Mouse (Mus musculus) cerebellum, postnatal 4 days (tissue): ENCODE measurements around the gene Tmem164.

Source experiments
- DNase-seq, 2 experiments: peaks; one replicate each; pipeline ENCODE4 v3.0.0; 2022; ENCODE audit warnings: low spot score in 2 of 2, mixed read lengths in 1 of 2

Gene Tmem164

GRCm38 (mm10) chrX:142748574-142748973 is 67.4 kb downstream of the Tmem164 start:
- DNase-seq = no peak

- no peak for DNase-seq
These were observed 69.6 kb downstream of the Tmem164 start for GRCm38 (mm10) chrX:142750775-142751174.

GRCm38 (mm10) chrX:142755542-142755941 is 74.3 kb downstream of the Tmem164 start:
- DNase-seq = no peak

DNA sequence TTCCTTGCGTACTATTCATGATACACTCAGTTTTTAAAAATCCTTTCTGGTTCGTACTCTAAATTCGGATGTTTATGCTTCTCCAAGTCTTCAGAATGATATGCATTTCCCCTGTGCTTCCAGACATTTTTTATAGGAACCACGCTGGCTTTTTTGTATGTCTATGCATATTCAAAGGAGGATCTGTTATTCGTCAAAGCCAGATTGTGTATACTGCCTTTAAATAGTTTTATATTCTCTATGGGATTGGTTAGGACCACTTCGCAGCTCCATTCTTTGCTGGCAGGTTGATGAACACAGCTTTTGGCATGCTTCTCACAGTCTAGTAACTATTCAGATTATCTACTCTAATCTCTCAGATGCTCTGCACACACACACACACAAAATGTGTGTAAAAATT is 79.2 kb downstream of the Tmem164 start:
- DNase-seq = no peak

GRCm38 (mm10) chrX:142763337-142763736 is 82.1 kb downstream of the Tmem164 start:
- no peak for DNase-seq

DNA sequence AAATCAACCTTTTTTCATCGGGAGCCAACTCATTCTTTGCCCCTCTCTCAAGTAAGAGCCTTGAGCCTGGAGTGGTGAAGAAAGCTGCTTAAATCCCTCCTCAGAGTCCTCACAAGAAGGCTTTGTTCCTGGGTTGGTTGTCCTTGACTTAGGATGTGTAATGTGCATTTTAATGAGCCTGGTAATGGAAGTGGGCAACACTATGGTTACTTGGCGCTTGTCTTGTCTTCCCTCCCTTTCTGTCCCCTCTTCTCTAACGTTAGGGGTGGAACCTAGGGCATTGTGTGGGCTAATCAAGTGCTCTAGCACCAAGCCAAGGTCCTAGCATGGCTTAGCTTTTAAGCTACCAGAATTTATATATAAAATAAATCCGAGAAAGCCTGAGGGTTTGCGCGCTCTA is 88.5 kb downstream of the Tmem164 start:
- DNase-seq = no peak

GRCm38 (mm10) chrX:142773658-142774057 is 92.5 kb downstream of the Tmem164 start:
- no peak for DNase-seq

- no peak for DNase-seq
These were observed 94.9 kb downstream of the Tmem164 start for GRCm38 (mm10) chrX:142776131-142776530.

DNA sequence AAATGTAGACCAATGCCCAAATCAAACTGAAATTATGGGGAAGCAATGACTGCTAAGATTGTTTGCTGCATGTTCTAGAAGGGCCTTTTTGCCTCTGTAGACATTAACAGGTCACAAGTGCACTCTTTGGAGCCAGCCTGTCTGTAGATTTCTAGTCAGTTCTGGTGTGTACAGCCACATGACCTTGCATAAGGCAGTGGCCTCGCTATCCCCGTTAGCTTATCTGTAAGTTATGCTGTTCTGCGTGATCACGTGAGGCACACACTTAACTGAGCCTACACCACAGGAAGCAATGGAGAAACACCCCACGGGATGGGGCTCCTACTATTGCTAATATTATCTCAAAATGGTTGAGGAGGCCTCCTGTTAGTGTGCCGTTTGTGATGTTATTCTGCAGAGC is 97.4 kb downstream of the Tmem164 start:
- no peak for DNase-seq

DNA sequence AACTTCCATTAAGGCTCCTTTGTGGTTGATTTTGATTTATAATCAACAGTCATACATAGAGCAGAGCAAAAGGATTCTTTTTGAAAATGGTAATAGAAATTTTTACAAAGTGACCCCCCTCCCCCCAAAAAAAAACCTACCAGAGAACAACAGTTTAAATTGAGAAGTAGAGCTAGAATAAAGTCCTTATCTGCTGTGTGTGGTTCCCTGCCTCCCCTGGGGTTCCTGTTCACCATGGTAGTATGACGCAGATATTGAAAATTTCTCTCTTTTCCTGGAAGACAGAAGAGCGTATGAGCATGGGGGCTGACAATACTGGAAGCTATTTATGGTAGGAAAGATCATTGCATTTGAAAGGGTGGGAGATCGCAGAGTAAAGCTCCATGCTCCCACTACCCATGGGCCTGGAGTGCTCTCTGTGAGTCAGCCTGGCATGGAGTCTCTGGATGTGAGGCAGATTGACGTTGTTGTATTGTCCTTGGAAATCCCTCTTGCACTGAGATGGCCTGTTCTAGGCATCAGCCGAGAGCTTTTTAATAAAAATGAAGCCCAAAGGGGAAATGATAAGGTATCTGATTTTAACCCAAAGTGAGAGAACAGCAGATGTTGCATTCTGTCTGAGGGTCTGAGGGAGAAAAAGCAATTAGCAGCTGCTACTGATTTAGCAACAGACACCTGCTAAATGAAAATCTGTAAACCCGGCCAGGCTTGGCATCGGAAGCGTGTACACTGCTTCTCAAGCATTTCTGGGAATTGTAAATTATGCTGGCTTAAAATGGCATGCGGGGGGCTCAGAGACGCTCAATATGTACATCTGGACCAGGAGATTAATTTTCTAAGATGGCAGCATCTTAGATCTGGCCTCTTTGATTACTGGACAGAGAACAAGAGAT is 105.2 kb downstream of the Tmem164 start:
- no peak for DNase-seq

DNA sequence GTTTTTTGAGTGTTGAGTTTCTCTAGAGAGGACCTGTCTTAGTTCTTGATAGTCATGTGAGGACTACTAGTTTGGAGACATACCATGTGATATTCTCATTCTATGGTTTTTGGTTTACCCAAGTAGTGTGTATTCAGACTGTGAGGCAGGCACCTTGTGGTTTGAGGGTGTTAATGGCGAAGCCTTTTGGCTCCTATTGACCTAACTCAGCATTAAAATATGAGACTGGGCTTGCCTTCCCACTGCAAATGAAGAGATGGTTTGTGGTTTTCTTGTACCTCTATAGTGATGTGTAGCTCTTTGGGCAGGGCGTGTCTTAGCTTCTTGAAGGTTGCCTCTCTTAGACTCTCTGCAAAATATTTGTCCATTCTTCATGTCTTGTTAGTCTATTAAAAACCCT is 111.0 kb downstream of the Tmem164 start:
- DNase-seq = no peak

- DNase-seq = no peak
These were observed 112.9 kb downstream of the Tmem164 start for GRCm38 (mm10) chrX:142794069-142794610.

DNA sequence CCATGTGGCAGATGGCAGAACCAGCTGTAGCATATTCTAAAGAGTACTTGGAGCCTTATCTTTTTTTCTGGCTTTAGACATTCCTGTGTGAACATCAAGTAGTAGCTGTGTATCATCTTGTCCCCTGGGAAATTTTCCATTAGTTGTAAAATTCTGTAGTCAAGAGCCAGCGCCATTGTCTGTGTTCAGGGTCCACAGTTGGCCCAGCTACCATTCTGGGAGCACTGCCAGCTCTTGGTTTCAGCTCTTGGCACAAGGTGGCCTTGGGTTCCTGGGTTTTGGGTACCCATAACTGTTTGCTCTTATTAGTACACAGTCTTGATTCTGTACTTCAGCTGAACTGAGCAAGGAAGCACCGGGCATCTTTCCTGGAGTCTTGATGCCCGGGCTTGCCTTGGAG is 123.4 kb downstream of the Tmem164 start:
- DNase-seq = peak in 1 of 2 experiments; percentile 58

DNA sequence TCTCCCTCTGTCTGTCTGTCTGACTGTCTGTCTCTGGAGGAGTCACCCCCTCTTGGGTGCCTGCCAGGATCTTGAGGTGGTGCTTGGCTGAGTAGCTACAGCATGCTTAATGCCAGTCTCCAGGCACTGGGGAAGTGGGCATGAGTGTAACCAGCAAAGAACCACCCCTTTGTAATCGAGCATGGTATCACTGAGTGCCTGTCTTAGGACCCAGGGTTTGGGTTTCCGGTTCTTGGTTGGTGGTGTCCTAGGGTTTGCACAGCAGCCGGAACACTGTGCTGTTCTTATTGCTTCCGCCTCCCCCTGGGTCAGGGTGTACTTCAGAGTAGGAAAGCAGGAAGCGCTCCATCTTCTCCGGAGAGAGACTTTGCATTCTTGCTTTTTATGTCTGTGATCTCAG is 124.9 kb downstream of the Tmem164 start:
- DNase-seq = no peak

- peak in 1 of 2 experiments; percentile 11 for DNase-seq
These were observed 125.4 kb downstream of the Tmem164 start for GRCm38 (mm10) chrX:142806620-142807061.

DNA sequence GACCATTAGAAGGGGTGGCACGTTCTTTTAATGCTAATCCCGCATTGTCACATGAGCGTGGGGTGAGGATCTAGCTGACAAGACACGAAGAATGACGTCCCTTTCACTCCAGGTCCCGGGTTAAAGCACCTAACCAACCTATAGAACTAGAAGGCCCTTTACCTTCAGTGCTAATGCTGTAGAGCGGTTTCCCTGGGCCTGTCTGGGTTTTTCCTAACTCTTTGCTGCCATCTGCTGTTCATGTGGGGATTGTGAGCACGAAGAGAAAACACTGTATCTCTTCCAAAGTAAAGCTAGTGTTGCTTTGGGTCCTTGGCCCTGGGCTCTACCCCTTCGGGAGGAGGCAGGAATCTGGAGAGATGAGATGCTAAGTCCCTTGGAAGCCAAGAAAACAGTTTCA is 127.2 kb downstream of the Tmem164 start:
- peak in 1 of 2 experiments; percentile 57 for DNase-seq

GRCm38 (mm10) chrX:142813146-142813545 is 131.9 kb downstream of the Tmem164 start:
- peak in 1 of 2 experiments; percentile 46 for DNase-seq

DNA sequence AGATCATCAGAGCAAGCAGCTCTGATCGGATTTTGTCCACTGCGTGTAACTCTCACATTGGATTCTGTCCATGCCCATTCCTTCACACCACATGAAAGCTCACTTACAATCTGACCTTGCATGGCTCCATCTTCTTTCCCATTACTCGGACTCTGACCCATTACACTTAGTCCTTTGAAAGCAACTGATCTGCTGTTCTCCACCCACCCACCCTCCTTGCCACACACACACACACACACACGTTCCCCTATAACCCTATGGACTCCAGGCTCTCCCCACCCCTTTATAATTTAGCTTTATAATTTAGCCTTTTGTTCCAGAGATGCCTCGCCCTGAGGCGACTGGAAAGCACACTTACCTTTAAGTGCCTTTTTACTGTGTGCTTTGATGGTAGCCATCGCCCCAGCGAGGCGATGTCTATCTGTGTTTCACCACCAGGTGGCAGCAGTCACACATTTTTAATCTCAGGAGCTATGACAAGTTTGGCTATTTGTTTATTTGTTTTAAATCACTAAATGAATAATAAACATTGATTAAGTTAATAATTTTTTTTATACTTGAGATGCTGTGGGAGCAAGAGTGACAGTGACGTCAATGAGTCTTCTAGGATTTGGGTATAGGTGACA is 137.0 kb downstream of the Tmem164 start:
- peak in 1 of 2 experiments; percentile 37 for DNase-seq

- DNase-seq = no peak
These were observed 140.0 kb downstream of the Tmem164 start for GRCm38 (mm10) chrX:142821239-142821638.

GRCm38 (mm10) chrX:142821846-142822245 is 140.6 kb downstream of the Tmem164 start:
- no peak for DNase-seq

DNA sequence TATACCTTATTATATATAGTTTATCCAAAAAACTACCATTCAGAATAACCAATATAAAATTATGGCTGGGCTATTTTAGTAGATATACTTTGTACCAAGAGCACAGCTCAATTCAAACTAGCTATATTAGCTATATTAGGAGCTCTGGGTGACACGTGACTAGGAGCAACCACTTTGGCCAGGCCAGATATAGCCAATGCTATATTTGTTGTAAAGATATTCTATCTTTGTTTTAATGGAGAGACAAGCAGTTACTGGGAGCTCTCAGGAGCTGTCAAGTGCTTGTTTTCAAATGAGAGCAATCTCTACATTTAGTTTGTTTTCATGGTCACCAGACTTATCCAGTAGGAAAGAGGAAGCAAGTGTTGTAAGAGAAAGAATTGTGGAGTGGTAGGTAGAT is 144.1 kb downstream of the Tmem164 start:
- no peak for DNase-seq

- DNase-seq = no peak
These were observed 146.4 kb downstream of the Tmem164 start for GRCm38 (mm10) chrX:142827644-142828043.
